Mouse (Mus musculus) T-cell, adult 2 months (primary cell): ENCODE results near the gene Psma5.
"Not testable (repeated sequence)": the region's sequence is repeated elsewhere in the genome, so short reads cannot be mapped to it uniquely, and the experiment has no call there.

Experiments used
- DNase-seq: peaks from one replicate; pipeline ENCODE4 v3.0.0; 2022; ENCODE audit warnings: low spot score

Psma5 gene

DNA sequence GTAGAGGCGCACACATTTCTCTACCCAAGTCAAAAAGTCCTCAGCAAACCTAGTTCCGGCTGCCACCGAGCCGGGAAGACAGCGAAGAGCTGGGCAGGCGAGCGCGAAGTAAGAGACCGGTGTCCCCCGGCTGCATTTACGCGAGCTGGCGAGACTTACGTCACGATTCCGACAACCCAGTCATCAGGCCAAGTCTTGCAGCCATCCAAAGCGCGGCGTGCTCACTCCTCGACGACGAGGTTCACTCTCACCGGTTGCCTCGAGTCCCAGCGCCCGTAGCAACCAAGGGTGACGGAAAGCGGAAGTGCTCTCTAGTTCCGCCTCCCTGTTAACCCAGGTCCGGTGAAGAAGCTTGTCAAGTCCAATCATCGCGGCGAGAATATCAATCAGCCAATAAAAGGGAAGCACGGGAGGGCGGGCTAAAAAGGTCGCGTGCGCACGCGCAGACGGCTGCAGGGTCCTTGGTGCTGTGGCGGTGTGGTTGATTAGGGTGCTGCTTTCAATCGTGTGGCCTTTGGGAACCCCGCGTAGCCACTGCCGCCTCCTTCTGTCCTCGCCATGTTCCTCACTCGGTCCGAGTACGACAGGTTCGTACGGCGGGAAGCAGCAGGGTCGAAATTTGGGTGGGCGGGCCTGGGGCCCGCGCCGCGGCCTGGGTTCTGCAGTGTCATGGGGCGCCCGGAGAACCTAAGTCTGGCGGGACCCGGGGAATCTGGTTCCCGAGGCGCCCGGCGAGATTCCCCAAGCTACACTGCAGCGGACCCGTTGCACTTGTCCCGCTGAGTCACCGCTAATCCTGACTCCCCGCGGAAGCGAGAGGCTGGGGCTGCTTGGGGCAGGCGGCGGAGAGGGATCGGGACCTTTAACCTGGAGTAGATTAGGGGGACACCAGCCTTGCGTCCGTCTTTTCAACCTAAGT is at the start of gene Psma5:
Psma5 (plus strand) TSS at position 208 of the 919 bp plus-strand sequence.
- DNase-seq = peak; percentile 98

DNA sequence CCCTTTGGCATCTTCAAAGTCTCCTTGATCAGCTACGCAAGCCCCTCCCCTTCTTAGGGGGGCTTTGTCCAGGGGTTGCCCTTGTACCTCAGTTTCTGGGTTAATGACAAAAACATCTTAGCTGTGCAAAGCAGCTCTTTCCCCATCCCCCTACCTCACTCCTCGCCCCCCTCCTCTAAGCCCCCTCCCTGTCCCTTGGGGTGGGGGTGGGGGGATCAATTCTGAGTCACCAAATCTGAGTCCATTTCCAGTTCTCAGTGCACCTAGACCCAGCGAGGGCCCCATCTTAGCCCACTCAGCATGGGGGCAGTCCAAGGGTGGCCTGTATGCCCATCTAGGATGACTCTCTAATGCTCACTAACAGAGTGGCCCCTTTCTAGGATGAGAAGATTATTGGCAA is 47.7 kb upstream of the Psma5 start:
- DNase-seq = no peak

- no peak for DNase-seq
Measured at GRCm38 (mm10) chr3:108209536-108209935, 47.2 kb upstream of the Psma5 start.

DNA sequence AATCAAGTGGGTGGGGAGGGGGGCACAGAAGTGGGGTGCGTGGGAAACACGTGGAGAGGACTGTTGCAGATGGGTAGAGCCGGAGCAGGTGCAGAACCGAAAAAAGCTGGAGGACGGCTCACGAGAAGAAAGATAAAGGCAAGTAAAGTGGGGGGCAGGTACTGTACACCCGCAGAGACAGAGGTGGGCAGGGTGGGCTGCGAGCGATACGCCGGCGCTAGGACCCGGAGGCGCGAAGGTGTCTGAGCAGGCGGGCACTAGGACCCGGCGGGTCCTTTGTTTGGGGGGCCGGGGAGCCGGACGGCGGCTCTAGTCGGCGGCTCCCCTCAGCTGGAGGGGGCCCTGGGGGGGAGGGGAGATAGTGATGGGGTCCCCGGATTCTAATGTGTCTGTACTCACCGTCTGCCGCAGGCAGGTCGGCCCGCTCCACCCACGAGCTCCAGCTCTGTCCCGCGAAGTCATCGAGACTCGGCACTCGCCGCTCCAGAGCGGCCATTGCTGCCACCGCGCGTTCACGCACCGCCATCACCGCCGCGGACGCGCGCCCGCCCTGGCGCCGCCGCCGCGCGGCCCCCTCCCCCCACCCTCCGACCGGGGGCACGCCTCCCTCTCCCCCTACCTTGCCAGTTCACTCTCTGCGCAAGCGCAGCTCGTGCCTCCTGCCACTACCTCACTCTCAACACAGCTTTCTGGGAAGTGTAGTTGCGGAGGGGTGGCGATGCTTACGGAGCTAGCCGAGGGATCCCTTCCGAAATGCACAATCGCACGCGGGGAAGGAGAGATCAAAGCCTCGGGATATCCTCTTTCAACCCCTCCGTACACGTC is 46.6 kb upstream of the Psma5 start:
- peak; percentile 95 for DNase-seq

- no peak for DNase-seq
Measured at GRCm38 (mm10) chr3:108210771-108211139, 46.0 kb upstream of the Psma5 start, which contains the start of gene Atxn7l2. Atxn7l2 (minus strand) TSS chr3:108210934.

DNA sequence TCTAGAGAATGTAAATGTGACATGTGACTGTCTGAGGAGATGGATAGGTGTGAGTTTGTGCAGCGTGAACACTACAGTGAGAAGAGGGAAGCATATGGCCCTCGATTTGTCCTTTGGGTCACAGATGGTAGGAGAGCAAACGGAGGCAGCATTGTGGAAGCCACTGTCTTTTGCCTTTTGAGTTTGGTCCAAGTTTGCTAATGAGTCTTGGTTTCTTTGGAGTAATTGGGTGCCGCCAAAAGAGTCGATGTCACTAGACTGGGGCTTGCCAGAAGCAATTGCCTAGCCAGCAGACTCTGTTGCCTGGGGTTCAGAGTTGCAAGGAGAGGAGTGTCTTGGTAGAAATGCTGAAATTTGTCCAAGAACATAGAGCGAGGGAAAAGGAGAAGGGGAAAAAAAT is 44.9 kb upstream of the Psma5 start:
- no peak for DNase-seq

- DNase-seq = no peak
Measured at GRCm38 (mm10) chr3:108212406-108212805, 44.3 kb upstream of the Psma5 start.

- DNase-seq = no peak
Measured at GRCm38 (mm10) chr3:108214734-108215133, 42.0 kb upstream of the Psma5 start.

DNA sequence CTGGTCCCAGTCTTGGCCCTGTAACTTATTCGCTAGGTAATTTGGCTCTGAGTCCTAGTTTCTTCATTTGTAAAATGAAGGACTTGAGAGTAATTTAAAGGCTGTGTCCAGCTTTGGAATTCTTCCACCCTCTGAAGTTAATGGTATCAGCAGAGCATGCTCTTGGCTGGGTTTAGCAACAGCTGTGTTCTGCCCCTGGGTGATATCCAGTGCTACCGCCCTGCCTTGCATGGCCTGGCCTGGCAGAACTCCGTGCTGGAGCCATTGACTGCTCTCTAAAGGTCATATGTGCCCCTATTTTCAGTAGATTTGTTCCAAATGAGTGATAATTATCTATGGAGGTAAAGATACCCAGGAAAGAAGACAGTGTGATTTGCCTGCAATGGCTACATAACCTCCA is 36.1 kb upstream of the Psma5 start:
- DNase-seq = no peak

DNA sequence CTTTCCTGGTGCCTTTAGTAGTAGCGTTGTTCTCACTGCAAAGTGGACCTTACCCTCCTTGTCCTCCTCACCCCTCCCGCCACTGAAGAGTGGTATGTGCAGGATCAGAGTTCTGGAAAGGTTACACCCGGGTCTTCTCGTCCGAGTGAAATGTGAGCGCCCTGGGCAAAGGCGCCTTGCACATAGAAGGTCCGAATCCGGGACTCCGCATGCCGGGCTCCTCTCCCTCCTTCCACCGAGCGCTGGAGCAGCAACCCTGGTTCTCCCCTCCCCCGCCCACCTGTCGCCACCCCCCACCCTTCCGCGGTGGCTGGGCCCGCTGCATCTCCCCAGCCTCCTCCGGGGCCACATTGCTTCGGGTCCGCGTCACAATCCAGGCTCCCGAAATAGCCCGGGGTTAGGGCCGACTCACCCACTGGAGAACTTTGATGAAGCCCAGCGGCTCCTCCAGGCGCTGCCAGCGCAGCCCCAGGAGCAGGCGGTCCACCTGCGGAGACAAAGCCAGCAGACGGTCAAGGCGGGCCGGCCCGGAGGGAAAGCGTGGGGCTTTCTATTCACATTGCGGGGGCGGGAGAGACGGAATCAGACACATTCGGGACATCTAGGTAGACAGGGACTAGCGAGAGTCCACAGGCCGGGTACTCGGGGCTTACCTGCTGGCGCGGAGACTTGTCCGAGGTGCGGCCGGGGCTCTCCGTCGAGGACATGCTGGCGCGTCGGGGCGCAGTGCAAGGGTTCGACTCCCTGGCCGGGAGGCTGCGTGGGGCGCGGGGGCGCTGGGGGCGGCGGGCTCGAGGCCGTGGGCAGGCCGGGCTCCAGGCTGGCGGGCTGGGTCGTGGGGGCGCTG is 30.8 kb upstream of the Psma5 start:
- DNase-seq = no peak

- DNase-seq = peak; percentile 33
Measured at GRCm38 (mm10) chr3:108226558-108227350, 30.0 kb upstream of the Psma5 start, which contains the start of gene Sypl2. Sypl2 (minus strand) TSS chr3:108226648.

DNA sequence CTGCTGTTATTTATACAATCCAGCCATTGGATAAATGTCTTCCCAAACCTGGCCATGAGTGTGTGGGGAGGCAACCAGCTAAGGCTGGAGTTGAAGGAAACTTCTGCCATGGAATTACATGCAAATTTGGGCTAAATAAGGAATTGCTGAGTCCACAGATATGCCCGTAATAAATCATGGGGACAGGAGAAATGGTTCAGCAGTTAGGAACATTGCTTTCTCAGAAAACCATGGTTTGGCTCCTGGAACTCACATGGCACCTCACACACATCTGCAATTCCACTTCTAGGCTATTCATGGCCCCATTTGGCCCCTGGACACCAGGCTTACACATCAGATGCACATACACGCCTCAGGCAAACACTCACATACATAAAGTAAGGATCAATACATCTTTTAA is 29.2 kb upstream of the Psma5 start:
- DNase-seq = no peak

GRCm38 (mm10) chr3:108231646-108232045 is 25.1 kb upstream of the Psma5 start:
- no peak for DNase-seq

DNA sequence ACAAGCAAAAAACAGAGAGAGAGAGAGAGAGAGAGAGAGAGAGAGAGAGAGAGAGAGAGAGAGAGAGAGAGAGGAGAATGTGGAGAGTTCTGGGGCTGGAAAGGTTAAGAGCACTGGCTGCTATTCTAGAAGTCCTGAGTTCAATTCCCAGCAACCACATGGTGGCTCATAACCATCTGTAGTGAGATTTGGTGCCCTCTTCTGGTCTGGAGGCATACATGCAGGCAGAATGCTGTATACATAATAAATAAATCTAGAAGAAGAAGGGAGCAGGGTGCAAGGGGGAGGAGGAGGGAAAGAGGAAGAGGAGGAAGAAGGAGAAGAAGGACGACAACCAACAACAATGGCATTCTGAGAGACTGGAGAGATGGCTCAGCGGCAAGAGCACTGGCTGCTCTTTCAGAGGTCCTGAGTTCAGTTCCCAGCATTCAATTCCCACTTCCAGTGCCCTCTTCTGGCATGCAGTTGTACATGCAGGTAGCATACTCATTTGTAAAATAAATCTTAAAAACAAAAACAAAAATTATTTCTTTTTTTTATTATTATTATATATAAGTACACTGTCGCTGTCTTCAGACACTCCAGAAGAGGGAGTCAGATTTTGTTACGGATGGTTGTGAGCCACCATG is 19.1 kb upstream of the Psma5 start:
- DNase-seq = not testable (repeated sequence)

- no peak for DNase-seq
Measured at GRCm38 (mm10) chr3:108241243-108241839, 15.4 kb upstream of the Psma5 start.

- no peak for DNase-seq
Measured at GRCm38 (mm10) chr3:108246857-108247256, 9.9 kb upstream of the Psma5 start.

GRCm38 (mm10) chr3:108257831-108258500 is 1.2 kb downstream of the Psma5 start:
- no peak for DNase-seq

DNA sequence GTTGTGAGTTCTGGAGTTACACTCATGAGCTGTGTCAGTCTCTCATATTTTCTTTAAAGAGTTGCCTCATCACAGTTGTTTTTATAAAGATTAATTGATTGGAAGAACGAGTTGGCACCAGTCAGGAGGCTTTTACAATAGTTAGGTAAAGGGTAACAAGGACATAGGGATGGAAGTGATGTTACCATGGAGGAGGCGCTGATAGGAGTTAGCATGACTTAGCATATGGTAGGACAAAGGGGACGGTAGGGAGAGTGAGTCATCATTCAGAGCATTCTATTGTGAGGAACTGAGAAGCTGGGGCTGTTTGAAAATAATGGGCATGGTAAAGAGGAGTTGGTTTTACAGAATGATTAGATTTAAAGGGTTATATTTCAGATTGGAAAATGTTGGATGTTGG is 2.6 kb downstream of the Psma5 start:
- no peak for DNase-seq

GRCm38 (mm10) chr3:108279495-108279894 is 22.8 kb downstream of the Psma5 start:
- DNase-seq = not testable (repeated sequence)
